Mouse (Mus musculus) stomach, embryonic 14.5 days (tissue): ENCODE results near the gene Cdc42ep1. TPM values are rescaled to one million over a fixed set of nuclear protein-coding genes. Genes with fewer than 3 reads are reported as not detected.
"Not testable (repeated sequence)": the region's sequence is repeated elsewhere in the genome, so short reads cannot be mapped to it uniquely, and the experiment has no call there.

Source experiments
- ATAC-seq: fragments of 200-750 bp; cut with Nextera tagmentation; 2 replicates; pipeline ENCODE4 v1.8.0; 2017; ENCODE audit warnings: low read depth, moderate TSS enrichment; ENCODE audit not compliant: insufficient number of reproducible peaks, insufficient read depth, low FRiP score
- H3K27ac ChIP-seq: fragments of 300-500 bp; sonication (generic); 2 replicates; pipeline ENCODE4 v1.5.1; 2014; ENCODE audit warnings: mild to moderate bottlenecking, low read length, moderate library complexity, mixed read lengths
- H3K27me3 ChIP-seq: fragments of 300-500 bp; sonication (generic); 2 replicates; pipeline ENCODE4 v1.6.1; 2014; ENCODE audit warnings: low read length, control low read depth, mixed read lengths; ENCODE audit not compliant: control insufficient read depth, insufficient read depth
- H3K36me3 ChIP-seq: fragments of 300-500 bp; sonication (generic); 2 replicates; pipeline ENCODE4 v1.6.1; 2014; ENCODE audit warnings: mild to moderate bottlenecking, control low read depth, low read length, moderate library complexity, mixed read lengths; ENCODE audit not compliant: control insufficient read depth, insufficient read depth
- H3K4me1 ChIP-seq: fragments of 300-500 bp; sonication (generic); 2 replicates; pipeline ENCODE4 v1.6.1; 2014; ENCODE audit warnings: low read length, control low read depth, mixed read lengths; ENCODE audit not compliant: control insufficient read depth, insufficient read depth
- H3K4me2 ChIP-seq: fragments of 300-500 bp; sonication (generic); replicated peaks from 2 replicates; pipeline ENCODE4 v1.6.1; 2014; ENCODE audit warnings: low read depth, low read length, control low read depth
- H3K4me3 ChIP-seq: fragments of 300-500 bp; sonication (generic); 2 replicates; pipeline ENCODE4 v1.5.1; 2014; ENCODE audit warnings: low read depth, low read length, control low read depth
- H3K9ac ChIP-seq: fragments of 300-500 bp; sonication (generic); replicated peaks from 2 replicates; pipeline ENCODE4 v1.6.1; 2014; ENCODE audit warnings: low read depth, mild to moderate bottlenecking, control low read depth, low read length, moderate library complexity, mixed read lengths
- H3K9me3 ChIP-seq: fragments of 300-500 bp; sonication (generic); 2 replicates; pipeline ENCODE4 v1.6.1; 2016; ENCODE audit warnings: low read depth, low read length, control low read depth; ENCODE audit not compliant: control insufficient read depth
- WGBS: fragments of 180-500 bp; shearing (Covaris S2); extraction: QIAGEN DNeasy Blood & Tissue Kit; methylation state at CpG from one replicate; pipeline ENCODE4 v1.1.7; 2014; 5-methylcytosine and 5-hydroxymethylcytosine counted together
- polyA plus RNA-seq: library from polyadenylated mRNA; unstranded; fragments of >200 nt; fragmentation: Nextera tagmentation; extraction: Ambion mirVana; gene quantifications from 2 replicates; pipeline ENCODE4 v1.2.1, GENCODE M21; 2014

Gene Cdc42ep1
- polyA plus RNA-seq, 1 experiment from 2014 or later: 40.7 TPM

DNA sequence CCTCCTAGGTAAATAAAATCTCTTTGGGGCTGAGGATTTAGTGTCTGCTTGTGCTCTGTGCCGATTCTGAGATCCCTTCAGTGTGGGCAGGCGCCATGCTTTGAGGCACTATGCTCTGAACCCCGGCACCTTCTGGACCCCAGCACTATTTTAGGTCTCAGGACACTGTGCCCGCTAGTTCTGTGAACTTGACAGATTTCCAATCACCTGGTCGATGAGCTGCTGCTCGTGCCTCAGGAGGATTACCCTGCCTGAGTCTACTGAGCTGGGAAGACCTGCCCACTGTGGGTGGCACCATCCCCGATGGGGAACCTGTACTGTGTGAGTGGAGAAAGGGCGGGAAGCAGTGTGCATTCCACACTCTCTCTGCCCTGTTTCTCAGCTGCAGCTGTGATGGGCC is 32.6 kb downstream of the Cdc42ep1 start:
- Histone ChIP-seq H3K9ac (no peak overlapping the region), H3K4me1 (peaks cover 20% of the 10 kb centered on the region), H3K27me3 (no peaks in the 10 kb centered on the region), H3K4me2 (no peak overlapping the region), H3K4me3 (no peak overlapping the region), H3K9me3 (no peaks in the 10 kb centered on the region), H3K36me3 (no peaks in the 10 kb centered on the region; the same call in 1 of the 2 replicates), H3K27ac (peak overlapping the region; percentile 99)
- WGBS: 62% methylated on average over 8 of the region's 8 CpGs
- no peak for ATAC-seq

DNA sequence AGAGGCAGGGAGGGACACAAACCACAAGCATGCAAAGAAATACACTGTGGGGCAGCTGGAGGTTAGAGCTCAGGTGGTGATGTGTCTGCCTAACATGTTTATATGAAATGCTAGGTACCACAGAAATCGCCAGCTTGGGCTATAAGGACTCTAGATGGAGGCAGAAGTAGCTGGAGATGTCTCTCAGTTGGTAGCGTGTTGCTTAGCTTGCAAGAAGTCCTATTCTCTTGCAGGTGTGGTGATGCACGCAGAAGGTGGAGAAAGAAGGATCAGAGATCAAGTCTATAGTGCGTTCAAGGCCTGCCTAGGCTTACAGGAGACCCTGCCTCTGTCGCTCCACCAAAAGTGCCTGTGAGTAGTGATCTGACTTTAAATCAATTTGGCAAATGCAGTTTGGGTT is 33.1 kb downstream of the Cdc42ep1 start:
- H3K4me3 ChIP-seq: peak overlapping the region; percentile 69; the same call in 1 of the 2 replicates
- peak overlapping the region; percentile 99 for H3K27ac ChIP-seq
- peaks cover 4% of the 10 kb centered on the region; the same call in 1 of the 2 replicates for H3K36me3 ChIP-seq

DNA sequence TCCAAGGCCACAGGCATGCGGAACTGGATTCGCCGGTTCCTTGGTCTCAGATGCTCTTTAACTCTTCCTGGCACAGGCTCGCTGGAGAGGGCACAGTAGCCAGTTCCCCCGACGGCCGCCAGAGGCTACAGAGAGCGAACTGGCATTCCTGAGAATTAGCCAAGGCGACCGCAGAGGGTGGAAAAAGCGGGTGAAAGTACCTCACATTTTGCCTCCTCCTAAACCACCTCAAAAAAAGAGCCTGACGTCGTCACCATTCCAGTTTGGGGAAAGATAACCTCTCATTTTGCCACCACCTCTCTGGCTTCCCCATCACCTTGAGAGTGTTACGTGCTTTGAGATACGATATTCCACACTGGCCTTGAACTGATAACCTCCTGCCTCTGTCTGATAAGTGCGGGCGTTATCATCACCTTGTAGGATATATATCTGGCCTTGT is 33.9 kb downstream of the Cdc42ep1 start:
- H3K27ac ChIP-seq: peak overlapping the region; percentile 99
- peak; percentile 47 for ATAC-seq
- peaks cover 8% of the 10 kb centered on the region; the same call in 1 of the 2 replicates for H3K36me3 ChIP-seq
- no peaks in the 10 kb centered on the region for H3K9me3 ChIP-seq
- H3K4me1 ChIP-seq: peaks cover 20% of the 10 kb centered on the region
- H3K27me3 ChIP-seq: no peaks in the 10 kb centered on the region
- H3K9ac ChIP-seq: peak overlapping the region; percentile 71; the same call in 1 of the 2 replicates
- peak overlapping the region; percentile 90 for H3K4me2 ChIP-seq
- peak overlapping the region; percentile 69 for H3K4me3 ChIP-seq
- WGBS: 2% methylated on average over 17 of the region's 17 CpGs

More for the DNA sequence above, 33.1 kb downstream of the Cdc42ep1 start:
- no peaks in the 10 kb centered on the region for H3K27me3 ChIP-seq
- 74% methylated on average over 5 of the region's 5 CpGs for WGBS
- peak overlapping the region; percentile 15; the same call in 1 of the 2 replicates for H3K9ac ChIP-seq
- H3K4me2 ChIP-seq: peak overlapping the region; percentile 90; the same call in 1 of the 2 replicates
- peaks cover 20% of the 10 kb centered on the region for H3K4me1 ChIP-seq
- H3K9me3 ChIP-seq: no peaks in the 10 kb centered on the region
- no peak for ATAC-seq

DNA sequence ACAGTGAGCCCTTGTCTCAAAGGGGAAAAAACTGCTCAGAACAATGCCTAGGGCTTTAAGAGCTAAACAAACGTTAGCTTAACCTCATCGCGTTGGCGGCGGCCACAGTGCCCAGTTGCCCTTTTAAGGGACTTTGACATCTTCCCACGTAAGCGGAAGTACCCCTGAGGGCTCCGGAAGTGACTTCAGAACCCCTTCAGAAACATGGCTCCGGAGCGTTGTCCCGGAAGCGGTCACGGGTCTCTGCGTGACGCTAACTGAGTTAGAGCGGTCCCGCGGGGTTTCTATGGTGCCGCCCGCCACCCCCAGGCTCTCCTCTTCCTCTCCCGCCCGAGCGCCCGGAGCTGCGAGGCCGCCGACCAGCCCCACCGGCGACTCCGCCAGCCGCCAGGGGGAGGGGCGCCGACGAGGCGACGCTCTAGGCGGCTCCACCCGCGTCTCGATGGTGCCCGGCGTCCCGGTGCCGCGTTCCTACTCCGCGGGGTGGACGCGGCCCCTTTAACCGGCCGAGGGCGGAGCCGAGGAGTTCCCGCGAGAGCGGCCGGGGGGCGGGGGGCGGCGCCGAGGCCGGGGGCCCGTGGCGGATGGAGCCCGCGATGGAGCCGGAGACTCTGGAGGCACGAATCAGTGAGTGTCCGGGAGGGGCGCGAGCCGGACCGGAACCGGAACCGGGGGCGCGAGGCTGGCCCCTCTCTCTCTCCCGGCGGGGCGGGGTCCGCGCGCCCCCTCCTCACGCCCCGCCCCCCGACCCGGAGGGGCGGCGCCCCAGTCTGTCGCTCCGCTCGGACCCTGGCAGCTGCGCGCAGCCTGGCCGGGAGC is 34.8 kb downstream of the Cdc42ep1 start, which contains the start of gene Gga1:
Gene Gga1, plus strand, starts transcription at position 200 of the 819 bp plus-strand sequence.
- Histone ChIP-seq H3K36me3 (peaks cover 14% of the 10 kb centered on the region; the same call in 1 of the 2 replicates), H3K4me1 (peaks cover 16% of the 10 kb centered on the region), H3K9ac (peak within 1 kb of the TSS; percentile 71), H3K27ac (peak within 1 kb of the TSS; percentile 99), H3K4me2 (peak within 1 kb of the TSS; percentile 90), H3K27me3 (no peaks in the 10 kb centered on the region), H3K4me3 (peak within 1 kb of the TSS; percentile 69), H3K9me3 (no peaks in the 10 kb centered on the region)
- ATAC-seq: peak; percentile 88
- WGBS: under 1% methylated on average over 79 of the region's 95 CpGs

DNA sequence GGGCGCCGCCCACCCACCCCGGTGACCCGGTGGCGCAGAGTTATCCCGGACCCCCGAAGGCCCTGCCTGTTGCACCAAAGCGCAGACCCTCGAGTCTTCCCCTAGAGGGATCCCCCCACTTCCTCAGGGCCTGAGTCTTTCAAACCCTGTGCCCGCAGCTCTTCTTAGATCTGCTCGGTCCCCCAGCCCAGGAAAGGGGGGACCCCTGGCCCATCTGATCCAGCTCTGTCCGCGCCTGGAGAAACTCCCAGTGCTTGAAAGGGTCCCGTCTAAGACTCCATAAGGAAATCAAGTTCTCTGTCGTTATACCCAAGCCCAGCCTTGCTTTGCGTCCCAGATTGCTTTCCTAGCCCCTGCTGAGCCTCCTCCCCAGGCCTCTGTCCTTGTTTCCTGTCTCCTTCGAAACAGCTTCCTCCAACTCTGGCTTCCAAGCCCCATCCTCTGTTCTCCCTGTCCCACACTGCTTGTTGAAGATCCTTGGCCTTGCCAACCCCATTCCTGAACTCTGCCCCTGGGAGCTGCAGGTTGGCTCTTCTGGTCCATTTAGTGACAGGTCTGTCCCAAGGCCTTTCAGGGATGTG is 35.5 kb downstream of the Cdc42ep1 start:
- no peaks in the 10 kb centered on the region for H3K27me3 ChIP-seq
- peak overlapping the region; percentile 99 for H3K27ac ChIP-seq
- H3K9ac ChIP-seq: peak overlapping the region; percentile 71
- WGBS: 1% methylated on average over 17 of the region's 17 CpGs
- H3K4me3 ChIP-seq: peak overlapping the region; percentile 69
- peak overlapping the region; percentile 90 for H3K4me2 ChIP-seq
- peaks cover 16% of the 10 kb centered on the region for H3K4me1 ChIP-seq
- no peaks in the 10 kb centered on the region for H3K9me3 ChIP-seq
- ATAC-seq: no peak; the same call in 1 of the 2 replicates
- peaks cover 15% of the 10 kb centered on the region for H3K36me3 ChIP-seq

DNA sequence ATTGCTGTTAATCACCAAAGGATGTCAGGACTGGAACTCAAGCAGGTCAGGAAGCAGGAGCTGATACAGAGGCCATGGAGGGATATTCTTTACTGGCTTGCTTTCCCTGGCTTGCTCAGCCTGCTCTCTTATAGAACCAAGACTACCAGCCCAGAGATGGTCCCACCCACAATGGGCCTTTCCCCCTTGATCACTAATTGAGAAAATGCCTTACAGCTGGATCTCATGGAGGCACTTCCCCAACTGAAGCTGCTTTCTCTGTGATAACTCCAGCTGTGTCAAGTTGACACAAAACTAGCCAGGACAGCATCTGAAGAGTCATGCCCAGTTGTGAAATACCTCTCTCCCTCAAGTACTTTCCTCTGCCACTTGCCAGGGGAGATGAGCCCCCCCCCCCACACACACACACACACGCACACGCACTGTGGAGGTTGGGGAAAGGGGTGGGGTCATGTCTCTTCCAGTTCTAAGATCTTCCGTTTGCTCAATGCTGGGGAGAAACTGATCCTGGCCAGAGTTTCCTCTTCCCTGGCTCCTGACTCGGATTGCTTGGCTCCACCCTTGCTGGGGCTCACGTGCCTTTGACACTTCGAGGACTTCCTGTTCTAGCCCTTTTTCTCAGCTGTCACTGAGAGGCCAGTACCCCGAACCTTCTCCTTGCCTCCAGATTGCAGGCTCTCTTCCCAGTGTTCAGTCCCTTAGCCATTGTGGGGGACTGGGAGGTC is 36.5 kb downstream of the Cdc42ep1 start:
- peaks cover 25% of the 10 kb centered on the region for H3K36me3 ChIP-seq
- H3K27me3 ChIP-seq, H3K9me3 ChIP-seq, H3K4me3 ChIP-seq, ATAC-seq: not testable (repeated sequence)
- H3K9ac ChIP-seq: 0 out of 2 replicates have a peak overlapping the region, but pooled peaks have one; percentile 6
- peaks cover 16% of the 10 kb centered on the region for H3K4me1 ChIP-seq
- 25% methylated on average over 7 of the region's 7 CpGs for WGBS
- 0 out of 2 replicates have a peak overlapping the region, but pooled peaks have one; percentile 6 for H3K4me2 ChIP-seq
- H3K27ac ChIP-seq: peak overlapping the region; percentile 60; the same call in 1 of the 2 replicates

DNA sequence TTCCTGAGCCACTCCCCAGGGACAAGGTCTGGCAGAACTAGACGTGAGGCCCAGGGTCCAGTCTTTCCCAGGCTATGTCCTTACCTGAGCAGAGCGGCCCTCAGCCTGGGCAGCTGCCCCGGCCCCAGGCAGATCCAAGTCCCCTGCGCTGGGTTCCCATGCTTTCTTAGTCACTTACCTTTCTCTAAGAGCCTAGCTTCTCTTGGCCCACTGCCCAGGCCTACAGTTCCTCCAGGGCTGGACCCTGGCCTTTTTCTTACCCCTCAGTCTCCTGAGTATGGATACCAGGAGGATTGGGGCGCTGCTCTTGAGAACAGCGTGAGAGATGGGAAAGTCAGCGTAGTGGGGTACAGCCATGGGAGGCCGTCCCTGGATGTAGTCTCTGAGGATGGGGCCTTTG is 38.0 kb downstream of the Cdc42ep1 start:
- Histone ChIP-seq H3K9me3 (no peaks in the 10 kb centered on the region), H3K36me3 (peaks cover 34% of the 10 kb centered on the region), H3K9ac (no peak overlapping the region), H3K4me1 (peaks cover 16% of the 10 kb centered on the region), H3K4me2 (no peak overlapping the region), H3K27ac (no peak overlapping the region), H3K27me3 (no peaks in the 10 kb centered on the region), H3K4me3 (no peak overlapping the region)
- WGBS: 92% methylated on average over 8 of the region's 8 CpGs
- no peak for ATAC-seq

DNA sequence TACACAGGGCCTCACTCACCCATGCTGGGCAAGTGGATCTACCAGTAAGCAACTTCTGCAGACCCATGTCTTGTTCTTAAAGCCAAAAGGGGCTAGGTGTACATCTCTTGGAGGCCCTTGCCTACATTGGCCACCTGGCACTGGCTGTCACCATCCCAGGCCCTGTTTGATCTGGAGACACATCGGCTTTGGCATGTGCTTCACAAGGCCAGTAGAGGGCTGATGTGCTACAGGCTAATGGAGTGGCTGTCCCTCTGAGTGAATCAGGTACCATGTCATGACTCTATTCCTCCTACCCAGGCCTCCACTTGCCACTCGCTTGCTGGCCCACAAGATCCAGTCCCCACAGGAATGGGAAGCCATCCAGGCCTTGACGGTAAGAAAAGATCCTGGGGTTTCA is 39.4 kb downstream of the Cdc42ep1 start:
- Histone ChIP-seq H3K27me3 (no peaks in the 10 kb centered on the region), H3K4me1 (peaks cover 13% of the 10 kb centered on the region), H3K9me3 (no peaks in the 10 kb centered on the region), H3K9ac (no peak overlapping the region), H3K4me3 (no peak overlapping the region), H3K36me3 (peaks cover 47% of the 10 kb centered on the region), H3K27ac (no peak overlapping the region), H3K4me2 (no peak overlapping the region)
- no peak for ATAC-seq
- 82% methylated on average over 3 of the region's 3 CpGs for WGBS
